Mouse (Mus musculus) megakaryocyte, embryonic 14.5 days (primary cell): ENCODE results near the gene Kcnk12. TPM values are rescaled to one million over a fixed set of nuclear protein-coding genes. Genes with fewer than 3 reads are reported as not detected.
A peak's percentile ranks its signal among the peaks of the same experiment; 100 is the strongest.

Experiments
- H3K27me3 ChIP-seq: replicated peaks from 2 replicates; pipeline ENCODE3; 2012; ENCODE audit warnings: inconsistent platforms
- H3K36me3 ChIP-seq: replicated peaks from 2 replicates; pipeline ENCODE3; 2012; ENCODE audit warnings: low read length, inconsistent platforms, mixed read lengths
- H3K4me1 ChIP-seq: 2 replicates; pipeline ENCODE4 v1.6.1; 2012; ENCODE audit warnings: inconsistent platforms
- H3K4me3 ChIP-seq: replicated peaks from 2 replicates; pipeline ENCODE3; 2012; ENCODE audit warnings: moderate library complexity, mild to moderate bottlenecking, inconsistent platforms
- H3K9me3 ChIP-seq: 2 replicates; pipeline ENCODE4 v1.6.1; 2012; ENCODE audit warnings: inconsistent platforms
- FLI1 ChIP-seq: IDR thresholded peaks from 2 replicates; pipeline ENCODE4 v1.6.1; 2012; ENCODE audit warnings: low read length, inconsistent platforms, mixed read lengths
- GATA1 ChIP-seq: IDR thresholded peaks from 3 replicates; pipeline ENCODE4 v1.6.1; 2012; ENCODE audit warnings: mixed read lengths, low read length, inconsistent platforms, borderline replicate concordance
- polyA plus RNA-seq: library from polyadenylated mRNA; stranded (reverse); fragments of >175 nt; gene quantifications from 2 replicates; pipeline ENCODE4 v1.2.3, GENCODE M21; 2012; ENCODE audit warnings: low replicate concordance; ENCODE audit not compliant: insufficient read depth

Kcnk12 gene
- 3.4 and 4.7 TPM in 2 replicates for polyA plus RNA-seq

DNA sequence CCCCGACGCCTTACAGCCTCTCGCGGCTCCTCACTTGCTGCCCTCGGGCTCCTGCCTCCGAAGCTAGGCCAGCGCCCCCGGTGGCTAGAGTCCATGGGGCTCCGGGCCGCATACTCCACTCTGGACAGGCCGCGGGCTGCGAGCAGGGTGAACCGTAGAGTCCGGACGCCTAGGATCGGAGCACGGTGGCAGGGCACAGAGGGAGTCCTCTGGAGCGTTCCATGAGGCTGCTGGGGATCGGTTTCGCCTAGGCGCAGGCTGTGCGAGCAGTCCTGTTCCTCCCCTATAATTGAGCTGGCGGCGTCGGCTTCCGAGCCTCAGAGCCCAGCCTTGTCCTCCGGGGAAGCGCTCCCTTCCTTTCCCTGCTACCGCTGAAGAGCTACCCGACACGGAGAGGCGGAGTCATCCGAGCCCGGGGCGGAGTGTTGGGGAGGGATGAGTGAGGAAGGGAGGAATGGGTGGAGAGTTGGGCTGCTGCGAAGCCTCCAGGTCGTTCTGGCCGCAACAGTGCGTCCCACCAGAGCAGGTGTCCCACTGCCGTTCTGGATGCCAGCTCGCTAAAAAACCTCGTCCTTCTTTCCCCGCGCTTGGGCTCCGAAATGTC, at the start of gene Kcnk12:
Gene Kcnk12, minus strand, starts transcription at position 307 of the 604 bp plus-strand sequence.
- TF ChIP-seq GATA1: no peak
- no peak for TF ChIP-seq FLI1
- H3K9me3 ChIP-seq: peaks cover 13% of the 10 kb centered on the region
- no peaks in the 10 kb centered on the region for H3K36me3 ChIP-seq
- peaks cover 59% of the 10 kb centered on the region for H3K27me3 ChIP-seq
- peak within 1 kb of the TSS; percentile 89 for H3K4me3 ChIP-seq
- peaks cover 22% of the 10 kb centered on the region for H3K4me1 ChIP-seq

DNA sequence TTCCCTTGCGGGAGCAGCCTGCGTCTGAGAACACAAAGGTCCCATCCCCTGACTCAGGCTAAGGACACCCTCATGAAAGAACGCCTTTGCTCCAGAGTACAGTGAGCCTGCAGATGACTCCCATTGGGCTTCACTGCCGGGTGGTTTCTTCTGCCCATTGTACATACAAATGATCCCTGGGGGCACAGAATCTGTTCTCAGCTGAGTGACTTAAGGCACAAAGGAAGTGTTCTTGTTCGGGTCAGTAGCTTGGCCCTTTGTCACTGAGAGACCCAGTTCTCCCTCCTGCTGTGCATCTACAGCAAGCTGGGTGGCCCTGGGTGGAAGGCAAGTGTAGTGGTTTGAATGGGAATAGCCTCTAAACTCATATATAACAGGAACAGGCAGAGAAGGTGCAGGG, 44.4 kb upstream of the Kcnk12 start:
- TF ChIP-seq FLI1: no peak
- no peak for TF ChIP-seq GATA1
- Histone ChIP-seq H3K36me3 (no peaks in the 10 kb centered on the region), H3K4me1 (peaks cover 5% of the 10 kb centered on the region; the same call in 1 of the 2 replicates), H3K9me3 (peaks cover 45% of the 10 kb centered on the region), H3K4me3 (no peak overlapping the region), H3K27me3 (no peaks in the 10 kb centered on the region)

DNA sequence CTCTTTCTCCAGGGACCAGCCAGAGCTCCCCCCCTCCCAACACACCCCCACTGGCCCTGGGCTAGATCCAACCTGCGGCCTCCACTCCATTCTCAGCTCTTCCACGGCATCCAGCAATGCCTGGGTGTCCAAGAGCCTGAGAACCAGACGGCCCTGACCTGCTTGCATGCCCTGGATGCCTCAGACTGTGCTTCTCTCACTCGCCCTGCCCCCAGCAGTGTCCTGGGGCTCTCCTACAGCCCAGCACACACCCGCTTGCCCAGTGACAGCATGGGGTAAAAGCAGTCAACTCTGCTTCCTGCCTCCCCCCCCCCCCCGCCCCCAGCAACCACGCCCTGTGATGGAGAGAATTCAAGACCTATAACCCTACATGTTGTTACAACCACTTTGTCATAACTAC, 42.3 kb upstream of the Kcnk12 start:
- H3K4me3 ChIP-seq: no peak overlapping the region
- no peaks in the 10 kb centered on the region for H3K27me3 ChIP-seq
- H3K36me3 ChIP-seq: no peaks in the 10 kb centered on the region
- peaks cover 36% of the 10 kb centered on the region for H3K9me3 ChIP-seq
- H3K4me1 ChIP-seq: peaks cover 5% of the 10 kb centered on the region; the same call in 1 of the 2 replicates
- TF ChIP-seq GATA1 (no peak), FLI1 (no peak)

DNA sequence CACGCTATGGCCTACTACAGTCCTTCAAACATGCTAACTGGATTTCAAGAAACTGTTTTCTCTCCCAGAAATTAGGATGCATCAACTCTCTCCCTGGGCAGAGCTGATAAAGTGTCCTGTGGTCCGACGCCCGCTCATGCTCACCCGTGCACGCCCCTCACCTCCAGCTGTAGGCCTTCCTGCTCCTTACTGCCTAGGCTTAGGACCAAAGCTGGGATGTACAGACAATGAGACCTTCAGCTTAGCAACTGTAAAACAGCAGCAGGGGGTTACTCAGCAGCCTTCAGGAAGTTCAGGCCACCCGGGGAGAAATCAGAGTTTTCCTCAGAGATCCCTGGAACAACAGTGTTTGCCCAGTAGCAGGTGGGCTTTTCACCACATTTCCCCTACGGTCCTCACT, 37.1 kb upstream of the Kcnk12 start:
- H3K4me3 ChIP-seq: no peak overlapping the region
- no peaks in the 10 kb centered on the region for H3K27me3 ChIP-seq
- no peaks in the 10 kb centered on the region for H3K36me3 ChIP-seq
- H3K9me3 ChIP-seq: no peaks in the 10 kb centered on the region
- H3K4me1 ChIP-seq: no peaks in the 10 kb centered on the region
- TF ChIP-seq FLI1: no peak
- no peak for TF ChIP-seq GATA1

DNA sequence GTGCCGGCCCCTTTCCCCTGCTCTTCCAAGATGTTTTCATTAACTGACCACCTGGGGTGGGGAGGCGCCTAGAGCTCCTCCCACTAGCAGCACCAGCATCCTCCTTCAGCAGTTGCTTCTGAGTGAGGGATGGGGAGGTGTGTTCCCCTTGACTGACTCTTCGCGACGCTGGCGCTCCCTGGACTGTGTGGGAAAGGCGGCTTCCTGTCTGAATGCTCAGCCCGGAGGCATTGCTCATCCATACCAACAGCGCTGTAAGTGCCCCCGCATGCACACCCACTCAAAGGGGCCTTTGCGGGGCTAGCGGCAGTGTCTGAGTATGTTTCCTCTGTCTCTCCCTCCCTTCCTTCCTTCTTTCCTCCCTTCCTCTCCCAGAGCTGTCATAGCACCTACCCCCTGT, 29.1 kb upstream of the Kcnk12 start:
- peaks cover 14% of the 10 kb centered on the region for H3K9me3 ChIP-seq
- TF ChIP-seq FLI1 (no peak), GATA1 (no peak)
- no peaks in the 10 kb centered on the region for H3K4me1 ChIP-seq
- H3K36me3 ChIP-seq: no peaks in the 10 kb centered on the region
- no peak overlapping the region for H3K4me3 ChIP-seq
- peaks cover 7% of the 10 kb centered on the region for H3K27me3 ChIP-seq

DNA sequence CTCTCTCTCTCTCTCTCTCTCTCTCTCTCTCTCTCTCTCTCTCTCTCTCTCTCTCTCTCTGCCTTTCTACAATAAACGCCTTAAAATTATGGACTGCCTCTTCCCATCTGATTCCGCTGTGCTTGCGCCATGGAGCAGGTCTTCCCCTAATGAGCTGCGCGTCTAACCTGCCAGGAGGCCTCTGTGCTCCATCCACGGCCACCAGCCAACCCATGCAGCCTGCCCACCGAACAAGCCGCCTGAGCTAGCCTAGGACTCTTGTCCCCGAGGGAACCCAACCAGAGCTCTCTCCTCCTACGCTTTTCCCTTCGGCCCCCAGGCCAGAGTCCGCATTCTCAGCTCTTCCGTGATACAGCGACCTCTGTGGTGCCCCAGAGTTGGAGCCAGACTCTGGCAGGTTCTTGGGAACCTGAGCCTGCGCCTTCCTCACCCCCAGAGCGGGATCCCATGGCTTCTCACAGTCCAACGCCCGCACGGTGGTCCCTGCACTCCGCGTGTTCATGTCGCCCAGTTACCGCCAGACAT, 28.3 kb upstream of the Kcnk12 start:
- TF ChIP-seq GATA1 (no peak), FLI1 (no peak)
- Histone ChIP-seq H3K36me3 (no peaks in the 10 kb centered on the region), H3K4me1 (no peaks in the 10 kb centered on the region), H3K27me3 (peaks cover 7% of the 10 kb centered on the region), H3K4me3 (no peak overlapping the region), H3K9me3 (peaks cover 14% of the 10 kb centered on the region)

DNA sequence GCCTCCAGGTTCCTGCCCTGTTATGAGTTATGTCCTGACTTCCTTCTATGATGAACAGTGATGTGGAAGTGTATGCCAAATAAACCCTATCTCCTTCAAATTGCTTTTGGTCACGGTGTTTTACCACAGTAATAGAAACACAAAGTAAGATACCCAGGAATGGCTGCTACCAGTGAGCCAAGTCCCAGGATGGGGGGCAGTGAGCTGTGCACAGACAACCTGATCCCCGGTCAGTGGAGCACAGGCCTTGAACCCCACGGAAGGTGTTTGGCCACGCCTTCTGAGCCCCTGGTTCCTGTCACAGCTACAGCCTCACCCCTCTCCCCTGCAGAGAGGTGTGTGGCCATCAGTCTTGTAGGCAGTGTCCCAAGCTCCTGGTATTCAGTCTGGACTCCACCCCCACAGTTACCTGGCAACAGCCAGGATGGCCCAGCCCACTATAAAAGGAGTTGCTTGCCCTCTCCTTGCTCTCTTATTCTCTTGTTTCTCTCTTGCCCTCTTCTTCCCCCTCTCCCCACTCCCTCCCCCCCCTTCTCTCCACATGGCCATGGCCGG, 27.7 kb upstream of the Kcnk12 start:
- H3K4me3 ChIP-seq: no peak overlapping the region
- H3K36me3 ChIP-seq: no peaks in the 10 kb centered on the region
- TF ChIP-seq GATA1 (no peak), FLI1 (no peak)
- no peaks in the 10 kb centered on the region for H3K4me1 ChIP-seq
- H3K9me3 ChIP-seq: peaks cover 14% of the 10 kb centered on the region
- H3K27me3 ChIP-seq: peaks cover 7% of the 10 kb centered on the region

DNA sequence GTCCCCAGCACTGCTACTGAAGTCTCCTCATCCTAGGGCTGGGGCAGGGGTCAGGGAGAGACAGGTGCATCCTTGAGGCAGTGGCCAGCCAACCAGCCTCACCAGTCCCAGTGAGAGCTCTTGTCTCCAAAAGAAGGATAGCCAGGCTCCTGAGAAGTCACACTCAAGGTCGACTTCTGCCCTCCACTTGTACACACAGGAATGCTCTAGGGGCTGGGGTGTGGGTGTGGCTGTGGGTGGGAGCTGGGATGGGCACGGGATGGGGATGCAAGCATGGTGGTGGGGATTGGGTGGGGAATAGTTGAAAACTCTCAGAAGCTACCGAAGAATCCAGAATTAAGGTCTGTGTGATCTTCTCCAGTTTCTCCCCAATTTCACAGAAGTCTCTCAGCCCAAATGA, 25.2 kb upstream of the Kcnk12 start:
- no peaks in the 10 kb centered on the region for H3K4me1 ChIP-seq
- peaks cover 7% of the 10 kb centered on the region for H3K27me3 ChIP-seq
- H3K4me3 ChIP-seq: no peak overlapping the region
- TF ChIP-seq GATA1 (no peak), FLI1 (no peak)
- peaks cover 25% of the 10 kb centered on the region for H3K9me3 ChIP-seq
- H3K36me3 ChIP-seq: no peaks in the 10 kb centered on the region

DNA sequence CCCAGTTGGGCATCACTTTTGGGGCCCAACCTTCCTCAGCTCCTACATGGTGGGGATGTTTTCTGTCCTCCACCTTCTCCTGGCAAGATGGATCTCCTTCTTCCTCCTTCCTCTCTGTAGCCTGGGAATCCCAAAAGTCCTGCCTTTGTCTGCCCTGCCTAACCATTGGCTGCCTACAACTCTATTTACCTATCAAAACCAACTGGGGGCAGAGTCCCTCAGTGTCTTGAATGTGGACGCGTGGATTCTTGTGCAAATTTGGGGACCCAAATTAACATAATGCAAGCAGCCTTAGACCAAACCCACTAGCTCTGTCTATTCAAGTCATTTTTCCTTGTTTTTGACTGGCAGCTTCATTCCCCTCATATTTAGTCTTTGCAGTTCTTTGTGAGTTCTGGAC, 11.8 kb upstream of the Kcnk12 start:
- Histone ChIP-seq H3K27me3 (no peaks in the 10 kb centered on the region), H3K9me3 (peaks cover 5% of the 10 kb centered on the region; the same call in 1 of the 2 replicates), H3K4me1 (no peaks in the 10 kb centered on the region)

DNA sequence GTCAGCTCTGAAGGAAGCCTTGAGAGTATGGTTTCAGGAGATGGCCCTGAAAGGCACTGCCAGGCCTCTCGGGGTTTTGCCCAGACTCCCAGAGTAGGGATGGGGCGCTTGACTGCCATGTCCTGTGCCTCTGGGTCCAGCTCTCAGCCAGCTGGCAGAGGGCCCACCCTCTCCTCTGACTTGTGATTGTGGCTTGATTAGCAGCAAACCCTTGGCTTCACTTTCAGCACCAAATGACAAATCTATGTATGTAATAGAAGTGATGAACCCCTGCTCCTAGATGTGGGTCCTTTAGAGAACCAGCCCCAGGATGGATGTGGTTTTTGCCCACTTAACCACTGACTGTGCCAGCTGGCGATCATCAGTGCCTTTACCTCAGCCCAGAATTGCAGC, 2.1 kb upstream of the Kcnk12 start:
- H3K27me3 ChIP-seq: peaks cover 51% of the 10 kb centered on the region
- no peaks in the 10 kb centered on the region for H3K36me3 ChIP-seq
- TF ChIP-seq FLI1: no peak
- TF ChIP-seq GATA1: no peak
- H3K9me3 ChIP-seq: peaks cover 13% of the 10 kb centered on the region
- H3K4me1 ChIP-seq: peaks cover 22% of the 10 kb centered on the region
- no peak overlapping the region for H3K4me3 ChIP-seq

More for the DNA sequence above, 11.8 kb upstream of the Kcnk12 start:
- no peak overlapping the region for H3K4me3 ChIP-seq
- TF ChIP-seq GATA1: no peak
- no peak for TF ChIP-seq FLI1
- H3K36me3 ChIP-seq: no peaks in the 10 kb centered on the region
